Mouse (Mus musculus) intestine, embryonic 15.5 days (tissue): Measurements from ENCODE around the gene 1700011M02Rik. TPM values are rescaled to one million over a fixed set of nuclear protein-coding genes. Genes with fewer than 3 reads are reported as not detected.
A peak's percentile ranks its signal among the peaks of the same experiment; 100 is the strongest.
"Not testable (repeated sequence)": the region's sequence is repeated elsewhere in the genome, so short reads cannot be mapped to it uniquely, and the experiment has no call there.

ENCODE experiments used
- ATAC-seq: fragments of 200-750 bp; cut with Nextera tagmentation; 2 replicates; pipeline ENCODE4 v1.8.0; 2017; ENCODE audit warnings: moderate TSS enrichment, moderate library complexity
- H3K27ac ChIP-seq: fragments of 300-500 bp; sonication (generic); 2 replicates; pipeline ENCODE4 v1.5.1; 2015; ENCODE audit warnings: mild to moderate bottlenecking, inconsistent platforms
- H3K27me3 ChIP-seq: fragments of 300-500 bp; sonication (generic); replicated peaks from 2 replicates; pipeline ENCODE4 v1.6.1; 2015; ENCODE audit warnings: inconsistent platforms
- H3K36me3 ChIP-seq: fragments of 300-500 bp; sonication (generic); 2 replicates; pipeline ENCODE4 v1.6.1; 2015; ENCODE audit warnings: inconsistent platforms
- H3K4me1 ChIP-seq: fragments of 300-500 bp; sonication (generic); replicated peaks from 2 replicates; pipeline ENCODE4 v1.6.1; 2015; ENCODE audit warnings: inconsistent platforms
- H3K4me2 ChIP-seq: fragments of 300-500 bp; sonication (generic); replicated peaks from 2 replicates; pipeline ENCODE4 v1.6.1; 2015; ENCODE audit warnings: mild to moderate bottlenecking, inconsistent platforms
- H3K4me3 ChIP-seq: fragments of 300-500 bp; sonication (generic); replicated peaks from 2 replicates; pipeline ENCODE4 v1.5.1; 2015; ENCODE audit warnings: inconsistent platforms
- H3K9ac ChIP-seq: fragments of 300-500 bp; sonication (generic); 2 replicates; pipeline ENCODE4 v1.6.1; 2015; ENCODE audit warnings: inconsistent platforms
- H3K9me3 ChIP-seq: fragments of 300-500 bp; sonication (generic); 2 replicates; pipeline ENCODE4 v1.6.1; 2016; ENCODE audit warnings: inconsistent platforms
- WGBS: fragments of 180-500 bp; shearing (Covaris S2); methylation state at CpG from one replicate; pipeline ENCODE4 v1.1.7; 2015; 5-methylcytosine and 5-hydroxymethylcytosine counted together
- polyA plus RNA-seq: library from polyadenylated mRNA; unstranded; fragments of >200 nt; fragmentation: Nextera tagmentation; extraction: Ambion mirVana; gene quantifications from 2 replicates; pipeline ENCODE4 v1.2.1, GENCODE M21; 2015

1700011M02Rik gene
- polyA plus RNA-seq = not detected in 2 replicates

DNA sequence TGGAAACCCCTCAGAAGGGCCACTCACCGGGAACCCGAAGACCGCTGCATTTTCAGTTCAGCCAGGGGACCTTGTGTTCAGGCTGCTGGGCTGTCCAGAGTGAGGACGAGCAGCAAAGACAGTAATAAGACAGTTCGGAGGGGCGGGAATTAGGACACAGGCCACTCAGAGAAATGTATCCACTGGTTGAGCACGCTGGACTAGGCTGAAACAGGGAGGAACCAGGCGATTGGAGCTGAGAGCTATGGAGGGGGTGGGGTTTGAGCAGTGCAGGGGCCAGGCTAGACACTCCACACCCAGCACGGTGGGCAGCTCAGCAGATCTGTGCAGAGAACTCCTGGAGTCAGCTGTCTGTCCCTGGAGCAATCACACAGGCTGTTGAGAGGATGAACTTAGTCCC lies at the start of gene 1700011M02Rik, which contains the start of gene Dmrtc1a:
Gene 1700011M02Rik, plus strand, starts transcription at position 319 of the 400 bp plus-strand sequence.
Gene Dmrtc1a, minus strand, starts transcription at position 101 of the 400 bp plus-strand sequence.
- not testable (repeated sequence) for H3K4me3 ChIP-seq, H3K27ac ChIP-seq, H3K4me1 ChIP-seq, H3K27me3 ChIP-seq, H3K36me3 ChIP-seq, ATAC-seq, H3K9ac ChIP-seq, H3K4me2 ChIP-seq, H3K9me3 ChIP-seq
- 77% methylated on average over 9 of the region's 9 CpGs for WGBS

DNA sequence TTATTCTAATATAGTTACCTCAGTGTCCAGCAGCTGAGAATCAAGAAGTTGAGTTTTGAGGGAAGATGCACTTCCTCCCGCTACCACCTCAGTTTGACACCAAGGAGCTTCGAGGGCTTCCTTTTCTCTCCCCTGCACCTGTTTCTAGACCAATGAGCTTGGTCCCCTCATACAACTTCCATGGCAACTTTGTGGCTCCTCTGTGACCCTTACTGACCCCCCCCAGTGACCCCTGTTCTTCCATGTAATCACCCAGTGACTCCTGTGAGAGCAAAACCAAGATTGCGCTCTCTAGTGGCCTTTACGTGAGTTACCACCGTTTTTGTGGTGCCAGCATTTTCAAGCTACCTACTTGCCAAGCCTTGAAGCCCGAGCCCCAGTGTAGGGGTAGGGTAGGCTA lies 40.8 kb upstream of the 1700011M02Rik start, which contains the start of gene 1700031F05Rik:
Gene 1700031F05Rik, minus strand, starts transcription at position 101 of the 400 bp plus-strand sequence.
- H3K4me3 ChIP-seq = no peak within 1 kb of the TSS
- H3K27me3 ChIP-seq = no peaks in the 10 kb centered on the region
- ATAC-seq = no peak
- H3K27ac ChIP-seq = no peak within 1 kb of the TSS
- no peaks in the 10 kb centered on the region for H3K36me3 ChIP-seq
- no peaks in the 10 kb centered on the region for H3K9me3 ChIP-seq
- 91% methylated on average over 6 of the region's 6 CpGs for WGBS
- H3K4me1 ChIP-seq = no peaks in the 10 kb centered on the region
- no peak within 1 kb of the TSS for H3K4me2 ChIP-seq
- no peak within 1 kb of the TSS for H3K9ac ChIP-seq

DNA sequence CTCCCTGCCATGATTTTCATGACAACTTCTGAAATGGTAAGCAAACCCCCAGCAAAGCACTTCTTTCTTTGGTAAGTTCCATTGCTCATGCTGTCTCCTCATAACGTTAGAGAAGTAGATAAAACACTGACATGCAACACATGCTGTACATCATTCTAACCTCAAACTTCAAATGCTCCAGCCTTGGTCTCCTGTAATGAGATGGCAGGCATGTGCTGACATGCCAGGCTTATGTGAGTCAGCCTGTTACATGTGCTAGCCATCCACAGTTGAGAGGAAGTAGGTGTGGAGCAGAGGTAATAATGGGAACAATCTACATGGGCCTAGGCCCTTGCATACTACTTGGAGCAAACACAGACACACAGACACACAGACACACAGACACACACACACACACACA lies 6.1 kb downstream of the 1700011M02Rik start:
- H3K36me3 ChIP-seq, H3K9me3 ChIP-seq, H3K27ac ChIP-seq, H3K9ac ChIP-seq, H3K4me2 ChIP-seq, ATAC-seq, H3K4me3 ChIP-seq, H3K4me1 ChIP-seq, H3K27me3 ChIP-seq: not testable (repeated sequence)
- 75% methylated on average over 1 of the region's 1 CpGs for WGBS

DNA sequence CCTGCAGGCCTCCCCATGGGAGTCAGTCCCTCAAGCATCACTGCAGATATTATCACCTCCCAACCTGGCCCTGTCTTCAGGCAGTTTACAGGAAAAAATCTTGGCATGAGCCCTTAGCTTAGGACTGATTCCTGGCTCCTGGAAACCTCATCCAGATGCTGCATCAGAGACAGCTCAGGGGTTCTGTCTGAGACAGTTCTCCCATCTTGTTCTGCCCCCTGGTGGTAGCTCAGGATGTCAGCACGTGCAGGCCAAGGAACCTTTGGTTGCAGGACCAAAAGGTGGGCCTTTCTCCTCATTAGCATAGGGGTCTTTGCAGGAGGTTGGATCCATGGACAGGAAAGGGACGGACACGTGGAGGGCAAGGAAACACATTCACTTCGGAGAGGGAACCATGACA lies 18.0 kb downstream of the 1700011M02Rik start:
- 23% methylated on average over 4 of the region's 4 CpGs for WGBS
- not testable (repeated sequence) for H3K4me1 ChIP-seq, H3K9me3 ChIP-seq, H3K4me2 ChIP-seq, H3K36me3 ChIP-seq, H3K4me3 ChIP-seq, H3K27me3 ChIP-seq, H3K27ac ChIP-seq, H3K9ac ChIP-seq, ATAC-seq

DNA sequence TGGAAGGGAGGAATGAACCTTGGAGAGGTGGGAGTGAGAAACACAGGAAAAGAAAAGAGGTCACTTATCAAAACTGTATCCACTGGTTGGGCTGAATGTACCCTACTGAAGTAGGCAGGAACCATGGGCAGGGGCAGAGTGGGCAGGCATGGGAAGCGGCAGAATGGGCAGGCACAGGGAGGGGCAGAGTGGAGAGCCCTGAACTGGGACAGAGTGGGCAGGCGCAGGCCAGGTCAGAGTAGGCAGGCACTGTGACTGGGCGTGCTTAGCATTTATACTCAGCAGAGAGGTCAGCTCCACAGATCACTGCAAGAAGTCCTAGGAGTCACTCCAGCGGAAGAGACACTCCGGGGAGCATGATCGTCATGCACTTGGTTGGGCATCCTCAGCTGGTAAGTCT lies 19.4 kb downstream of the 1700011M02Rik start, which contains the start of gene 1700018G05Rik:
Gene 1700018G05Rik, plus strand, starts transcription at position 301 of the 400 bp plus-strand sequence.
- H3K27me3 ChIP-seq, H3K4me1 ChIP-seq, H3K27ac ChIP-seq, H3K4me3 ChIP-seq, H3K9me3 ChIP-seq, H3K36me3 ChIP-seq, ATAC-seq, H3K9ac ChIP-seq, H3K4me2 ChIP-seq: not testable (repeated sequence)
- WGBS = 85% methylated on average over 6 of the region's 6 CpGs

DNA sequence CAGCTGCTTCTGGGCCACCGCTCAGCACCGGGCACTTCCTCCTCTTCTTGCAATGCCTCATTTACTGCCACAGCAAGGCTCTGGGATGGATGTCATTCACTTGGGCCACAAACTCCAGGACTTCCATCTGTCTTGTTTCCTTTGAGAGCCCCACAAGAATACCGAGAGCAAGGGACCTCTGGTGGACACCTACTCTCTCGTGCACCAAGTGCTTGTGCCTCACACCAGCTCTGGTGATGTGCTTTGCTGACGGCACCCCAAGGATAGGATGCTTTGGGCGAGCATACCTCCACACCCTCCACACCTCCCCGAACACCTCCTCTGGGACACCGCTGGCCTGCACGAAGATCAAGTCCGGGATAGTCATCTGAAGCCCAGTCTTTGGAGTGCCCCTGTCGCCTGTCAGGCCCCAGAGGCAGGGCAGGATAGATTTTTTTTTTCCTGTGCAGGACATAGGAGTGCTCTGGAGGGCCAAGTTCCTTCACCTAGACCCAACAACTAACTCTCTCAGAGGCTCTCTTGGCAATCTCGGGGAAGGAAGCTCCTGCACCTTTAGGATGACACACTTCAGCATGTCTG lies 24.4 kb downstream of the 1700011M02Rik start:
- no peak for ATAC-seq
- Histone ChIP-seq H3K4me3 (peak overlapping the region; percentile 53), H3K9me3 (no peaks in the 10 kb centered on the region), H3K27ac (no peak overlapping the region), H3K4me1 (no peaks in the 10 kb centered on the region), H3K36me3 (no peaks in the 10 kb centered on the region), H3K4me2 (peak overlapping the region; percentile 76), H3K9ac (peak overlapping the region; percentile 44; the same call in 1 of the 2 replicates), H3K27me3 (peaks cover 9% of the 10 kb centered on the region)
- WGBS = 54% methylated on average over 12 of the region's 12 CpGs

DNA sequence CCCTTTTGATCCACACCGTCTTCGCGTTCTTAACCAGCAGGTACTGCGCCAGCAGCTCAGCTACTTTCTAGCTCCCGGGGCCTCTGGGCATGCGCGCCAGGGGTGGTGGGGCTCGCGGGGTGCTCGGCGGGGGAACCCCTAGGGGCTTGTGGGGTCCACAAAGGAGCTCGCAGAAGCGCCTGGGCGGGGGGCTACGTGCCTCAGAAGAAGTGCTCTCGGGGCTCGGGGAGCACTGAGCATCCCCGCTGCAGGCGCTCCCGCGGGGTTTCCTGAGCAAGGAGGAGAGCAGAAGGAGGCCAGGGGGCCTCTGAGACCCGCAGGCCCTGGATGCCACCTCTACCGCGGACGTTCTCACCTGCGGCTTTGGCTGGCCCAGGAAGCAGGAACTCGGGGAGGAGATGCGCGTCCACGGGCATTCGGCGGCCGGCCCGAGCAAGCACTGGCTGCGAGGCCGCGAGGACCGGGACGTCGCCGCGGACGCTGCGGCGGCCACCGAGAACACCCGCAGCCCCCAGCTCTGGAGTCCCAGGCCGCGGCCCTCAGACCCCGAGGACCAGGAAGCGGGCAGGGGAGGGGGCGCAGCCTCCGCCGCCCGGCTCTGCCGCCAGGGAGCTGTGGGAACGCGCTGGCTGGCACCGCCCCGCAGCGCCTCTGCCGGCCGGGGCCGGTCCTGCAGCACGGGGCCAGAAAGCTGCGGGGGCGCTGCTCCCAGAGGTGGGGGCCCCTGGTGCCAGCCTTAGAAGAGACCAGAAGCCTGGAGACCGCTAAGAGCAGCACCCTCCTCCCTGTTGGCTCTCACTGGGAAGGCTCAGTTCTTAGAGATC lies 25.1 kb downstream of the 1700011M02Rik start:
- H3K27me3 ChIP-seq = peaks cover 9% of the 10 kb centered on the region
- H3K27ac ChIP-seq = no peak overlapping the region
- H3K9me3 ChIP-seq = no peaks in the 10 kb centered on the region
- peak overlapping the region; percentile 76 for H3K4me2 ChIP-seq
- ATAC-seq = peak; percentile 78
- H3K4me3 ChIP-seq = peak overlapping the region; percentile 53
- WGBS = 24% methylated on average over 63 of the region's 68 CpGs
- peak overlapping the region; percentile 44 for H3K9ac ChIP-seq
- no peaks in the 10 kb centered on the region for H3K36me3 ChIP-seq
- H3K4me1 ChIP-seq = no peaks in the 10 kb centered on the region

DNA sequence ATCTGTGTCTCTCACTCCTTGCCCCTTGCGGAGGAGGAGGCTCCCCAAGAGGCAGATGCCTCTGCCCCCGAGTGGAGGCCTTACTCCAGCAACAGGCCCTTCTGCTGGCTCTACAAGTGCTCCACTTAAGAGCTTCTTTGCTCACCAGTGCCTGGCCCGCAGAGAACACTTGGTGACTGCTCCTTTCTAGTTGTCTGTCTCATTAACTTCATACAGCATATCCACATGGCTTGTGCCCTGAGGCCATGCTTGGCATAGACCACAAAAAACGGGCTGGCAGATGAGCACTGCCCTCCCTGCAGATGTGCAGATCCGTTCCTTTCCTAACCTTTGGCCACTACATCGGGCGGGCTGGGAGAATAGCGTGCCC lies 25.7 kb downstream of the 1700011M02Rik start:
- Histone ChIP-seq H3K27ac (no peak overlapping the region), H3K4me3 (peak overlapping the region; percentile 53; the same call in 1 of the 2 replicates), H3K9me3 (no peaks in the 10 kb centered on the region), H3K4me1 (no peaks in the 10 kb centered on the region), H3K36me3 (no peaks in the 10 kb centered on the region), H3K4me2 (peak overlapping the region; percentile 76), H3K9ac (no peak overlapping the region), H3K27me3 (peaks cover 9% of the 10 kb centered on the region)
- WGBS = 60% methylated on average over 8 of the region's 8 CpGs
- ATAC-seq = no peak

DNA sequence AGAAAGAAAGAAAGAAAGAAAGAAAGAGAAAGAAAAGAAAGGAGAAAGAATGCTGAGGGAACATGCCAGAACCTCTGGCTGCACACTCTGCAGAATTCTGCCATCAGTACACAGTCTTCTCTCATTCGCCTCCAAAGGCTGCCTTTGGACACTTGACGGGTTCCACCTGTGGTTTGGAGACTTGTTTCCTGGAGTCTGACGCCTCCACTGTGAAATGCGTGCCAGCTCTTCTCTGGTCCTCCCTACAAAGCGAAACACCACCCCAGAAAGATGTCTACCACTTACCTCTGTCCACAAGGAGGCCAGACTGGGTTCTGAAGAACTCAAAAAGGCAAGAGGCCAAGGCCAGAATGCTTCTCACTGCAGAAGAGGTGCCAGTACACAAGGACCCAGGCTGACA lies 28.0 kb downstream of the 1700011M02Rik start:
- Histone ChIP-seq H3K4me1 (no peaks in the 10 kb centered on the region), H3K9me3 (no peaks in the 10 kb centered on the region), H3K27me3 (peaks cover 9% of the 10 kb centered on the region), H3K9ac (no peak overlapping the region), H3K36me3 (no peaks in the 10 kb centered on the region), H3K4me2 (no peak overlapping the region), H3K27ac (no peak overlapping the region), H3K4me3 (no peak overlapping the region)
- ATAC-seq = no peak
- WGBS = 56% methylated on average over 5 of the region's 5 CpGs

DNA sequence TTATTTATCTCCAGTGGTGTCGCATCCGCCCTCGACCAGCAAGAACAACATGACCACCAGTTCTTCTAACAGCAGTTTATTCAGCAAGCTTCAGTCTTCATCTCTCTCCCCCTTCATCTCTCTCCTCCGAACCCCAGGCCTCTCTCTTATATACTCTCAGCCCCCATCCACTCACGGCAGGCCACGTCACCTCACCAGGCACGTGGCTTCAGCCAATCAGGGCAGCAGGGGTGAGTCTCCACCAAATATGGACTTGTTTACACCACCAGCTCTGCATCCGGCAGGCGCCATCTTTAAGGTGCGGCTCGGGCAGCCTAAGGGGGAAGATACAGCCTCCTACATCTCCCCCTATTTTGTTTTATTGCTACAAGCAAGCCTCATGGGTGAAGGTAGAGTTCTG lies 41.4 kb downstream of the 1700011M02Rik start:
- H3K4me2 ChIP-seq, H3K4me3 ChIP-seq, H3K27me3 ChIP-seq, H3K9me3 ChIP-seq, ATAC-seq, H3K36me3 ChIP-seq, H3K27ac ChIP-seq, H3K9ac ChIP-seq, H3K4me1 ChIP-seq: not testable (repeated sequence)
- 91% methylated on average over 11 of the region's 11 CpGs for WGBS

DNA sequence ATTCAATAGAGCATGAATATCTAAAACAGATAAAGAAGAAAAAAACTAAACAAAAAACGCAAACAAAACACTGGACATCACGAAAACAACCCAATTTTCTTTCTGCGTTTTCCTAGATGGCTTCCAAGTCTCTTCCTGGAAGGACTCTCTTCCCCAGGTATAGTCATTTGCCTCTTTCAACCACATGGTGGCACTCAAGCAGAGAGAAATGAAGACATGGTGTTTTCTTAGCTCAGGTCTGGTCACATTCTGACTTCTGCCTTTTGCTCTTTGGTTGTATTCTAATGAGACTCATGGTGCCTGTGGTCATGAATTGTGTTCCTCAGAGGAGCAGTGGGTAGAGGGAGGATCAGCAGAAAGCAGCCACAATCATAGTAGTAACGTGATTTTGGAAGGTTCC lies 50.2 kb downstream of the 1700011M02Rik start:
- Histone ChIP-seq H3K9me3 (no peaks in the 10 kb centered on the region), H3K4me3 (no peak overlapping the region), H3K27ac (no peak overlapping the region), H3K36me3 (no peaks in the 10 kb centered on the region), H3K27me3 (no peaks in the 10 kb centered on the region), H3K4me2 (no peak overlapping the region), H3K9ac (no peak overlapping the region), H3K4me1 (no peaks in the 10 kb centered on the region)
- ATAC-seq = no peak
- WGBS = 36% methylated on average over 4 of the region's 4 CpGs
